ENCODE assay signal across 29 mouse cellular contexts in genomic region chr9:96516806-96517205, GRCm38 (mm10). TPM values are rescaled to one million over a fixed set of nuclear protein-coding genes. Genes with fewer than 3 reads are reported as not detected.
DNase-seq lines count a peak whose midpoint lies in the region; ATAC-seq and TF ChIP-seq lines count a peak whose summit lies in the region.
"Had no signal": no experiment of that assay in that cellular context is flagged by ENCODE, and none has a peak within 500 bp of the region (broad histone marks: within the 10 kb centered on the region; RNA-seq: fewer than 3 reads in every experiment).

No protein-coding gene starts in this region.

- no peaks in the 10 kb centered on the region for H3K36me3 ChIP-seq in midbrain, postnatal 0 days (ENCODE audit: insufficient read depth, low read length)
- H3K36me3 ChIP-seq: embryonic facial prominence, embryonic 13.5 days; forebrain, embryonic 12.5 days; forebrain, embryonic 15.5 days; heart, embryonic 13.5 days had no signal

- 49% methylated on average over 3 of the region's 3 CpGs for WGBS in bone marrow, adult 2 months
- 80% methylated on average over 3 of the region's 3 CpGs for WGBS in midbrain, postnatal 0 days

- no peak for ATAC-seq in midbrain, postnatal 0 days (ENCODE audit: low FRiP score)
- ATAC-seq in CD4-positive, CD25-positive, alpha-beta regulatory T cell, adult 4 months, result no peak
- ATAC-seq: activated CD4-positive, CD25-positive, alpha-beta regulatory T cell, adult 4 months; forebrain, embryonic 15.5 days; hindbrain, postnatal 0 days; intestine, postnatal 0 days had no signal

- H3K4me2 ChIP-seq in midbrain, postnatal 0 days (ENCODE audit: low read depth, low read length, poor library complexity, severe bottlenecking), result no peak overlapping the region
- H3K4me2 ChIP-seq: embryonic facial prominence, embryonic 13.5 days; forebrain, embryonic 12.5 days; forebrain, embryonic 15.5 days; heart, embryonic 13.5 days; hindbrain, embryonic 14.5 days had no signal

- H3K4me1 ChIP-seq in bone marrow, adult 2 months (ENCODE audit: control insufficient read depth, insufficient read depth, low read length), result peaks cover 3% of the 10 kb centered on the region; the same call in 1 of the 2 replicates
- H3K4me1 ChIP-seq in midbrain, postnatal 0 days (ENCODE audit: insufficient read depth, low read length), result no peaks in the 10 kb centered on the region
- H3K4me1 ChIP-seq: forebrain, embryonic 12.5 days; forebrain, embryonic 15.5 days had no signal

- no peak overlapping the region for H3K4me3 ChIP-seq in bone marrow, adult 2 months (replicated peaks; ENCODE audit: control insufficient read depth, low read depth, low read length)
- no peak overlapping the region for H3K4me3 ChIP-seq in midbrain, postnatal 0 days (ENCODE audit: low read depth, low read length)
- H3K4me3 ChIP-seq: embryonic facial prominence, embryonic 13.5 days; erythroblast, embryonic 14.5 days; forebrain, embryonic 12.5 days; forebrain, embryonic 15.5 days; heart, embryonic 13.5 days had no signal

- no peaks in the 10 kb centered on the region for H3K27me3 ChIP-seq in midbrain, postnatal 0 days (ENCODE audit: insufficient read depth, low read length)
- H3K27me3 ChIP-seq: embryonic facial prominence, embryonic 13.5 days; forebrain, embryonic 12.5 days; forebrain, embryonic 15.5 days; heart, embryonic 13.5 days had no signal

- TF ChIP-seq POLR2A in bone marrow, adult 2 months (IDR thresholded peaks at IDR 0.05; ENCODE audit: borderline replicate concordance, control insufficient read depth, low read depth, low read length), result no peak

- TF ChIP-seq CTCF in bone marrow, adult 2 months (IDR thresholded peaks at IDR 0.05; ENCODE audit: control insufficient read depth, insufficient read depth, low read length), result no peak
- no peak for TF ChIP-seq CTCF in midbrain, postnatal 0 days (IDR thresholded peaks at IDR 0.05)

- H3K9ac ChIP-seq in midbrain, postnatal 0 days (replicated peaks; ENCODE audit: low read length, poor library complexity, severe bottlenecking), result no peak overlapping the region
- H3K9ac ChIP-seq: embryonic facial prominence, embryonic 13.5 days; forebrain, embryonic 12.5 days; forebrain, embryonic 15.5 days; heart, embryonic 13.5 days; hindbrain, embryonic 14.5 days had no signal

- DNase-seq in NIH3T3 (ENCODE audit: low read depth), result peak; percentile 47
- DNase-seq in adrenal gland, adult 2 months, result peak; percentile 77
- DNase-seq in adrenal gland, postnatal 14 days, result peak; percentile 73
- no peak for DNase-seq in midbrain, postnatal 0 days (ENCODE audit: low spot score)
- DNase-seq in left cerebral cortex, adult 18-20 months (ENCODE audit: low spot score in 2 of 2), result no peak
- no peak for DNase-seq in right cerebral cortex, postnatal 10 days (ENCODE audit: low spot score in 2 of 2)
- DNase-seq: B cell, adult 2 months; cerebellum, adult 18-20 months; cerebellum, adult 9-10 months; cerebellum, postnatal 14 days; gastrocnemius, postnatal 25 days; heart, adult 18-20 months; heart, postnatal 14 days; heart, postnatal 4 days; kidney, adult 2 months had no signal

- H3K9me3 ChIP-seq in midbrain, postnatal 0 days (ENCODE audit: low read length), result no peaks in the 10 kb centered on the region
- H3K9me3 ChIP-seq: embryonic facial prominence, embryonic 13.5 days; forebrain, embryonic 12.5 days; forebrain, embryonic 15.5 days; heart, embryonic 13.5 days had no signal

- peak overlapping the region; percentile 66 for H3K27ac ChIP-seq in bone marrow, adult 2 months (ENCODE audit: control insufficient read depth, insufficient read depth, low read depth, low read length, poor library complexity)
- no peak overlapping the region for H3K27ac ChIP-seq in midbrain, postnatal 0 days (ENCODE audit: low read depth, low read length)
- H3K27ac ChIP-seq: embryonic facial prominence, embryonic 13.5 days; forebrain, embryonic 12.5 days; forebrain, embryonic 15.5 days; heart, embryonic 13.5 days; hindbrain, embryonic 14.5 days; hindbrain, postnatal 0 days had no signal

RNA-seq across cellular contexts. Expression of gene Gm28729, which starts 8.3 kb away (rescaled TPM):
- total RNA-seq in adrenal gland, adult 2 months (2021), result under 1 TPM in 1 of 2 experiments, not detected in 1; 0.14 TPM
- polyA plus RNA-seq in adrenal gland, adult 2 months (2012; rRNA removed), result not detected in 2 replicates
- not detected in 2 replicates for total RNA-seq in adrenal gland, postnatal 14 days (2021)
- not detected in 2 replicates for polyA plus RNA-seq in bone marrow, adult 2 months (2011; ENCODE audit: insufficient read depth, insufficient read length, low replicate concordance, missing spikeins)
- 0.57 and 0.60 TPM in 2 replicates for total RNA-seq in midbrain, postnatal 0 days (2014; rRNA removed)
- 0.20 and 0.47 TPM in 2 replicates for polyA plus RNA-seq in midbrain, postnatal 0 days (2015; fragmentation: Nextera tagmentation; extraction: Ambion mirVana)
- total RNA-seq in left cerebral cortex, adult 18-20 months (2021), result under 1 TPM; 0.16 to 0.42 TPM
- not detected for polyA plus RNA-seq in CD4-positive, CD25-positive, alpha-beta regulatory T cell, adult 4 months (2017; shearing (Covaris generic))
- total RNA-seq: heart, adult 18-20 months; heart, postnatal 14 days; heart, postnatal 4 days; MEL had no signal
- polyA plus RNA-seq: activated CD4-positive, CD25-positive, alpha-beta regulatory T cell, adult 4 months; embryonic facial prominence, embryonic 13.5 days; erythroblast, embryonic 14.5 days; heart, embryonic 13.5 days; heart, embryonic 16.5 days; intestine, embryonic 14.5 days; intestine, postnatal 0 days; kidney, adult 2 months had no signal

RNA-seq across cellular contexts. Expression of gene Rnf7, which starts 38.3 kb away (rescaled TPM):
- 100 to 1,000 TPM in 1 of 2 experiments, 10 to 100 TPM in 1; 63.7 to 101 TPM for total RNA-seq in adrenal gland, adult 2 months (2021)
- 76.4 and 110 TPM in 2 replicates for polyA plus RNA-seq in adrenal gland, adult 2 months (2012; rRNA removed)
- 72.4 and 75.7 TPM in 2 replicates for total RNA-seq in adrenal gland, postnatal 14 days (2021)
- 30.2 and 62.2 TPM in 2 replicates for polyA plus RNA-seq in bone marrow, adult 2 months (2011; ENCODE audit: insufficient read depth, insufficient read length, low replicate concordance, missing spikeins)
- total RNA-seq in midbrain, postnatal 0 days (2014; rRNA removed), result 267 and 406 TPM in 2 replicates
- 215 and 217 TPM in 2 replicates for polyA plus RNA-seq in midbrain, postnatal 0 days (2015; fragmentation: Nextera tagmentation; extraction: Ambion mirVana)
- total RNA-seq in left cerebral cortex, adult 18-20 months (2021), result 10 to 100 TPM; 59.8 to 64.8 TPM
- 100 to 1,000 TPM in 1 of 2 experiments, 10 to 100 TPM in 1; 99.6 to 100 TPM for polyA plus RNA-seq in CD4-positive, CD25-positive, alpha-beta regulatory T cell, adult 4 months (2017; shearing (Covaris generic))

Comparison
In these comparisons a context has a peak if more than half of its experiments do, and no peak if none do; other contexts are left out.
1. DNase-seq: peak in NIH3T3 (single experiment), adrenal gland, adult 2 months (single experiment) and adrenal gland, postnatal 14 days (single experiment); none in midbrain, postnatal 0 days (single experiment), left cerebral cortex, adult 18-20 months (0 of 2) and right cerebral cortex, postnatal 10 days (0 of 2).